ENCODE assay signal across 11 mouse cellular contexts in genomic region chr9:41804711-41805331, GRCm38 (mm10).
A peak's percentile ranks its signal among the peaks of the same experiment; 100 is the strongest.
DNase-seq lines count a peak whose midpoint lies in the region; ATAC-seq and TF ChIP-seq lines count a peak whose summit lies in the region.
"Had no signal": no experiment of that assay in that cellular context is flagged by ENCODE, and none has a peak within 500 bp of the region (broad histone marks: within the 10 kb centered on the region; RNA-seq: fewer than 3 reads in every experiment).

No protein-coding gene starts in this region.

- no peak for ATAC-seq in heart, postnatal 0 days (ENCODE audit: insufficient read depth, low read depth)
- ATAC-seq in forebrain, embryonic 14.5 days, result peak; percentile 61

- no peak overlapping the region for H3K9ac ChIP-seq in heart, postnatal 0 days (replicated peaks; ENCODE audit: low read depth, low read length)
- H3K9ac ChIP-seq in forebrain, embryonic 14.5 days (ENCODE audit: low read length), result no peak overlapping the region; the same call in 1 of the 2 replicates

- no peak overlapping the region for H3K4me2 ChIP-seq in heart, postnatal 0 days (ENCODE audit: low read depth, low read length)
- H3K4me2 ChIP-seq in forebrain, embryonic 14.5 days (ENCODE audit: low read length), result peak overlapping the region; percentile 41; the same call in 1 of the 2 replicates

- no peaks in the 10 kb centered on the region for H3K36me3 ChIP-seq in heart, postnatal 0 days (replicated peaks; ENCODE audit: control insufficient read depth, insufficient read depth, low read length)
- H3K36me3 ChIP-seq in forebrain, embryonic 14.5 days (ENCODE audit: control insufficient read depth, insufficient read depth, low read length), result no peaks in the 10 kb centered on the region

- H3K4me3 ChIP-seq in heart, postnatal 0 days (ENCODE audit: low read depth, low read length), result no peak overlapping the region
- no peak overlapping the region for H3K4me3 ChIP-seq in forebrain, embryonic 14.5 days (ENCODE audit: low read depth, low read length)
- H3K4me3 ChIP-seq: erythroblast, embryonic 14.5 days had no signal

- peak overlapping the region; percentile 11; the same call in 1 of the 2 replicates for H3K27ac ChIP-seq in heart, postnatal 0 days (ENCODE audit: low read depth)
- H3K27ac ChIP-seq in forebrain, embryonic 14.5 days (ENCODE audit: low read depth, low read length), result peak overlapping the region; percentile 56

- no peaks in the 10 kb centered on the region for H3K27me3 ChIP-seq in heart, postnatal 0 days (ENCODE audit: control insufficient read depth, insufficient read depth, low read length)
- H3K27me3 ChIP-seq in forebrain, embryonic 14.5 days (replicated peaks; ENCODE audit: control insufficient read depth, insufficient read depth, low read length), result no peaks in the 10 kb centered on the region

- no peak for TF ChIP-seq CTCF in heart, postnatal 0 days (IDR thresholded peaks at IDR 0.05; ENCODE audit: low read depth)
- no peak for TF ChIP-seq CTCF in brain, embryonic 14.5 days (IDR thresholded peaks at IDR 0.05; ENCODE audit: borderline replicate concordance, extremely low read depth, insufficient read depth, insufficient read length)

- DNase-seq in heart, postnatal 0 days (ENCODE audit: low spot score), result no peak
- no peak for DNase-seq in heart, postnatal 25 days (ENCODE audit: low spot score)
- DNase-seq in brain, embryonic 14.5 days (ENCODE audit: low read depth), result peak; percentile 88
- DNase-seq in forebrain, embryonic 14.5 days (ENCODE audit: low spot score), result peak; percentile 78
- peak; percentile 23 for DNase-seq in mesoderm, embryonic 11.5 days (ENCODE audit: low read depth, low spot score)
- DNase-seq in urinary bladder, adult 18-20 months (ENCODE audit: low spot score in 2 of 2), result no peak
- DNase-seq in ovary, postnatal 10 days (ENCODE audit: low spot score), result no peak
- no peak for DNase-seq in spleen, postnatal 14 days (ENCODE audit: low spot score in 2 of 2)
- DNase-seq: adrenal gland, adult 8-10 months; kidney, adult 8-10 months had no signal

- 58% methylated on average over 10 of the region's 10 CpGs for WGBS in heart, postnatal 0 days
- WGBS in forebrain, embryonic 14.5 days, result 2% methylated on average over 10 of the region's 10 CpGs

- intact Hi-C loops in heart, postnatal 25 days (cut with DNase I), result no loop called here

- peaks cover 3% of the 10 kb centered on the region; the same call in 1 of the 2 replicates for H3K4me1 ChIP-seq in heart, postnatal 0 days (ENCODE audit: control insufficient read depth, insufficient read depth)
- H3K4me1 ChIP-seq in forebrain, embryonic 14.5 days (ENCODE audit: control insufficient read depth, insufficient read depth, low read length), result peaks cover 24% of the 10 kb centered on the region

- TF ChIP-seq EP300 in heart, postnatal 0 days (IDR thresholded peaks at IDR 0.05; ENCODE audit: low read depth), result no peak

- H3K9me3 ChIP-seq in heart, postnatal 0 days (replicated peaks; ENCODE audit: control insufficient read depth, low read length), result no peaks in the 10 kb centered on the region
- H3K9me3 ChIP-seq in forebrain, embryonic 14.5 days (replicated peaks; ENCODE audit: control insufficient read depth, low read length), result no peaks in the 10 kb centered on the region

- TF ChIP-seq POLR2A in brain, embryonic 14.5 days (IDR thresholded peaks at IDR 0.05; ENCODE audit: borderline replicate concordance, extremely low read depth, insufficient read depth, insufficient read length, poor library complexity, severe bottlenecking), result no peak

Comparison
In these comparisons a context has a peak if more than half of its experiments do, and no peak if none do; other contexts are left out.
1. DNase-seq: peak in brain, embryonic 14.5 days (single experiment), forebrain, embryonic 14.5 days (single experiment) and mesoderm, embryonic 11.5 days (single experiment); none in heart, postnatal 0 days (single experiment), heart, postnatal 25 days (single experiment), urinary bladder, adult 18-20 months (0 of 2), ovary, postnatal 10 days (single experiment) and spleen, postnatal 14 days (0 of 2).